Mouse (Mus musculus) left cerebral cortex, adult 11 months (tissue): Measurements from ENCODE around the gene Cep57l1.

ENCODE experiments used
- DNase-seq: peaks from one replicate; pipeline ENCODE4 v3.0.0; 2022; ENCODE audit warnings: low spot score

Cep57l1 gene

DNA sequence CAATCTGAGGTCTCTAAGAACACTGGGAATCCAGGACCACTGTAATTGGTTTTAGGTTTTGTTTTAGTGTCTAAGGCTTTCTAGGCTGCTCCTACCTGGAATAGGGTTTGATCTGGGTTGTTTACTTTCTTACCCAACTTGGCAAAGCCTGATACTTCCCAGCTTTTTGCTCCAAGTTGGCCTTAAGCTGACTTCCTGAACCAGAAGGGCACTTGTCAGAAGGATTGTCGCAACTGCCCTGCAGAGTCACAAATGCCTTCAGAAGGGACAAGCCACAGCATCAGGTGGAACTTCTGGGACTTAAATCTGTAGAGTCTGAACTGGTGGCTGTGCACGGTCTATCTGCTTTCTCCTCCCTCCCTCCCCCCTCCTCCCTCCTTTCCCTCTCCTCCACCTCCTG, 69.5 kb downstream of the Cep57l1 start:
- no peak for DNase-seq

DNA sequence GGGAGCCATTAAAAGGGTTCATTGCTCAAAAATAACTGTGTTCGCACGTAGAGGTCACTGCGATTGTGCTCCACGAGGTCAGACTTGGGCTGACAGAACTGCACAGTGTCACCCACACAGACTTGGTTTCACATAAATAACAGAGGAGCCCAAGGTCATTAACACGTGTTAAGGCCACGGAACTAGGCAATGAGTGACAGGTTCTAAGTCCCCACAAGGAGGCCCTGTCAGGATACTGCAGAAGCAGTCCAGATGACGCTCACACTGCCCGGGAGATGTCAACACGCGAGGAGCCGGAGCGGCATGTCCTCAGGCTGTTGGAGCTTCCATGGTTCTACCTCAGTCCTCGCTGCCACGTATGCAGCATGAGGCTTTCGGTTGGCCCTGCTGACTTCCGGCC, 72.4 kb downstream of the Cep57l1 start:
- no peak for DNase-seq

DNA sequence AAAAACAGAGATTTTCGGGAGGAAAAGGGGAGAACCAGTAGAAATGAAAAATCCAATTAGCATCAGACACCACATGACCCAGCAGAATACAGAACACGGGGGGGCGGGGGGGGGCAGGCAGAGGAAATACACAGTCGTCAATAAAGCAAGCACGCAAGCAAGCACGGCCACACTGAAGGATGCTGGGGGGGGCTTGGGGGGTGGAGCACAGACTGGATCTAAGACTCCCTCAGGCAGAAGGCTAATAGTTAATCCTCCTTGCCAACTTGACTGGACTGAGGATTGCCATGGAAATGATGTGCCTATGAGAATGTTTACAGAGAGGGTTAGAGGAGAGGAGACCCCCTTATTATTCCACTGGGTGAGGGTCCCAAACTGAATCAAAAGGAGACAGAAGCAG, 74.3 kb downstream of the Cep57l1 start:
- no peak for DNase-seq

DNA sequence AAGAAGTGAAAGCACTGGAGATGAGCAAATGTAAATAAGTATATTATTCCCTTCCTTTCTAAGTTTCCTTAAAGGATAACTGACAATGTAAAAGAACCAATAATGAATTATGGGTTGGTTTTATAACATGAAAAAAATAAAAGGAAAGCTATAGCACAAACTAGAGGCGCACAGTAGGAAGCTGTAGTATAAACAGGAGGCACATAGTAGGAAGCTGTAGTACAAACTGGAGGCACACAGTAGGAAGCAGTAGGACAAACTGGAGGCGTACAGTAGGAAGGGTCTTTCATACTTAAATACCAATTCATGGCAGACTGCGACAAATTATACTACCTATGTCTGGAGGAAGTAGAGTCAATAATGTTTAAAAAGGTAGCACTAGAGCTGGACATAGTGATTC, 76.5 kb downstream of the Cep57l1 start:
- DNase-seq, result no peak

DNA sequence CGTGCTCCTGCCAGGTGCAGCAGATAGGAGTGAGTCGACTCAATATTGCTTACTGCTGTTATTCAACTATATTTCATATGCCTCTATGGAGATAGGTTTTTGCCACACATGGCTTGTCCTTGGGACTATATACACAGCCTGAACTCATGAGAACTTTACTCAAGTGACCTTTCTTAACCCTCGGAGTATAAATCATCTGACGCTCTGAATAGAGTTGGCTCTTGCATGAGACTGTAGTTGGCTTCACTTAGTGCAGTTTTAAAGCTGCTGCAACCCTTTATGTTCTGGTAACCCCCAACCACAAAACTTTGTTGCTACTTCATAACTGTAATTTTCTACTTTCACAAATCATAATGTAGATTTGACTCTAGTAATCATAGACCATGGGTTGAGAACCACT, 77.7 kb downstream of the Cep57l1 start:
- no peak for DNase-seq

DNA sequence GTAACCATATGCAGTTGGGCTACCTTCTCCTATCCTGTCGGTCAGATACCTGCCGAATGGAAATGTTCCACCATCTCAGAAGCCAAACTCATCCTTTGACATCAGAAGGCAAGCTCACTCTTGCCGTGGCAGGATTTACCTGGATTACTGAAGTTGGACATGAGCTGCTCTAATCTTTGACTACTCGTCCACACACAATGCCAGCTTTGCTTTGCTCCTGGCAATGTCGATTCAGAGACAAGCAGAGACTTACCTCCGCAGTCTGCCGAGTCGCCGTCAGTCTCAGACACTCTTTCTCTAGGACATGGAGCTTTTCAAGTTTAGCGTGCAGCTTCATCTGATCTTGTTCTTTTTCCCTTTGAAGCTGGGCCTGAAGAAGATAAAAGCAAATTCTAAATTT, 78.9 kb downstream of the Cep57l1 start:
- no peak for DNase-seq

DNA sequence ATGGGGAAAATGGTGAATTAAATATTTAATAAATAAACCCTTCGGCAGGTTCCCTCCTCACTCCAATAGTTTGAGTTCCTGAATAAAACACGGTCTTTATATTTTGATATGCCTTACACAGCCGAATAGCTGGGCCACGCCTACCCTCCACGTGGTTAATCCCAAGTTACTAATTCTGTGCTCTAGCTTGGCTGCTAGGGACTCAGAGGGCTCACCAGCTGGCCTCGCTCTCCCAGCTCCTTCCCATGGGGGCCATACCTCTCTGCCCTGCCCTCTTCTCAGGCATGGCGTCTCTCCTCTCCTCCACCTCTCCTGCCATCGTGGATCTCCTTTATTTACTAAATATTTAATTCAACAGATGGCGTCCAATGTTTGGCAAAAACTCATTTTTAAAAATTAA, 83.5 kb downstream of the Cep57l1 start:
- no peak for DNase-seq

DNA sequence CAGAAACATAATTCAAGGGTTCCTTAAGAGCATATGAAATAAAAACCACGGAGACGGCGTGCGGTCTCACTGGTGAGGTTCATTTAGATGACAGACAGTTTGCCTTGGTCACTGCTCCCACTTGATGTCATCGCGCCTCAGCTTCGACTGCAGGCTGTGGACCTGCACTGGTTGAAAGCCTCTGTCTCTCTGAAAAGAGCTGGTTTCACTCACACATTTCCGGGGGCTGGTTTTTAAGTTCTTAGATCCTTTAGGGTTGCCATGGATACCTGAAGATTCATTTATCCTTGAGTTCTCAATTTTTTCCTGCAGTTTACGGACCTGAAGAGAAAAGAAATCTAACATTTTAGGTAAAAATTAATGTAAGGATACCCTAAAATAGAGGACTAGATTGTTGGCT, 90.1 kb downstream of the Cep57l1 start:
- DNase-seq, result no peak

DNA sequence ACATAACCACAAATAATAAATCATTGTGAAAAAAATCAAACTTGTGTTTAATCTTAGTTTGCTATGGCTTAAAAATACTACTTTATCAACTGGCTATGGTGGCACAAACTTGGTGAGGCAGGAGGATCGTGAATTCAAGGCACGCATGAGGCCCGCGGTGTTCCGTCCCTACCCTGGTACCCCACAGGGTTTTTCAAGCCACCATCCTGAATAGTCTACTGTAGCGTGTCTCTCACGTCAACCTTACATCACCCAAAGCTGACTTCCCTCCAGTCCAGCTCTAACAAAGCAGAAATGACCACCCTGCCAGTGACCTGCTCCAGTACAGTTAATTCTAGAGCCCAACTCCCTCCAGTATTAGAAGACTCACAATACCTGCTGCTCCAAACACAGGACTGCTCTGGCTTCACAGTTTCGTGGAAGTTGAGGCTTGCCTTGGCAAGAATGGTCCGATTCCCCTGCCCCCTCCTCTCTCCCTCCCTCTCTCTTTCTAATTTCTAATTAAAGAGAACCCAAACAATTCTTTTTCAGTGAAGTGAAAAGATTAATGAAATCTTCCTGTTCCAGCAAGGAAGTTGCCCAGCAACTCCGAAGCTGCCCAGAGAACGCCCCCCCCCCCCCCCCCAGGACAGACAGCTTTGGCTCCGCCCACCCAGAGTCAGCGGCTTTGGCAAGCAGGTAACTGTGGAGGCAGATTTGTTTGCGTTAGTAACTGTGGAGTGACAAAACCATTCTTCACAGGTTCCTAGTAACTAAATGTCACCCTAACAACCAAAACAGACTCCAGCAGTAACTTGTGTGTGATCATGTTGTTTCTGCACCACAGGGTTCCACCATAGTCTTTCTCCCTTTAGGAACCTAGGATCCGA, 93.4 kb downstream of the Cep57l1 start, which contains the start of gene Ccdc162:
TSS of gene Ccdc162 (minus strand) at position 606 of the 869 bp plus-strand sequence.
- no peak for DNase-seq

DNA sequence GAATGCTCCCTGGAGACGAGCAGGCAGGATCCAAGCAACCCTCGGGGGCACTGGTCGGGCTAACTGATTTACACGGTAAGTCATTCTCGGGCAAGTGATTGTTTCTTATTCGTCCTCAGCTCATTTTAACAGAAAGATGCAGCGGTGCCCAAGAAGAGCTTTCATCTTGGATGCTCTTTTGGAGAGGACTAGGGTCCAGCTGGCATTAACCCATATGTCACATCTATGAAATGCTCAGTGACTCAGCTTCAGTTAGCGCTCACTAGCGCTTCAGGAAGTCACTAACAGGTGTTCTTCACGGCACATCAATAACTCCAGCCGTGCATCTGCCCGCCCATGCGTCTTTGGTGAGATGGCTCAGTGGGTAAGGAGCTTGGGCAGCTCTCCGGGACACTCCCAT, 94.1 kb downstream of the Cep57l1 start:
- no peak for DNase-seq

DNA sequence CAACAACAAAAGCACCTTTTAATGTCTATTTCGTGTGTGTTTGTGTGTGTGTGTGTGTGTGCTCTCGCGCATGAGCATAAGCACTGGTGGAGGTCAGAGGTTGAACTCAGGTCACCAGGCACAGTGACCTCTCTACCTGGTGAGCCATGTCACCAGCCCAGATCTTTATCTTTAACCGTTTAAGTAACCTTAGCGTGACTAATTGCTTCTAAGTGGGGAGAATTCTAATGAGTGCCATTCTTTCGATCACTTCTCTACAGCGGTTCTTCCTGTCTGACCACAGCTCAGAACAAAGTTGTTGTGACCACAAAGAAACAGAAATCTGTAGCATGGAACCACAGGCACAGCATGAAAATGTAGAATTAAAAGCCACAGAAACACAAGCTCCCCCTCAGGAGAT, 98.2 kb downstream of the Cep57l1 start:
- no peak for DNase-seq

DNA sequence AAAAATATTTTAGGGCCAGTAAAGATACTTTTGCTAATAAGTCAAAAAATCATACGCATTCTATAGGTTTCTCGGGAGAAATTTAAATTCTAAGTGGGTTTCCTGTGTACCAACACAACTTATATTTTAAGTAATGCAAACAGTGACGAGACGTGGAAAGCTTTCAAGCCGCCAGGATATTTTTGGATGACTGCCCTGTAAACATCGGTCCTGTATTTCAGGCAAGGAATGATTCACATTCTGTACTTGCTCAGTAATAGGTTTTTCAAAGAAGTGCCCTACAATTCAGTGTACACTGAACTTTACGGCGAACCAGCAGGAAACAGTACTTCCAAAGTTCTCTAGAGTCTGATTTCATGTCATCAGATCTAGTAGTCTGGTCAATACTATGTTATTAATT, 98.9 kb downstream of the Cep57l1 start:
- no peak for DNase-seq

DNA sequence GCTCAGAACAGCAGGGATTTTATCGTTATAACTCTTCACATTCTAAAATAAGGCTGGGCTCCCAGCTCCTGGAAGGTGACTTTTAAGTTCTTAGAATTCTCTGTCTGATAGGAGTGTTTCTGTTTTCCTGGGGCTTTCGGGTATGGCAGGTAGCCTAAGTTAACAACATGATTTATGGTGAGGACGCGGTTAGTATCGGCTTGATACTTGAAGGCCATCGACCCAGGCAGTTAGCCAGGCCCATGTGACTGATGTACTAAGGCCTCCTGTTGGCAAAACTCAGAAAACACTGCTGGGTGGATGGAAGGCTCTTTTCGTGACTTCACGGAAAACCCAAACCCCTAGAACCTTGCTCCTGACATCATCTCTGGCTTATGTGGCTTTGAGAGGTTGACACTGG, 100.3 kb downstream of the Cep57l1 start:
- no peak for DNase-seq

DNA sequence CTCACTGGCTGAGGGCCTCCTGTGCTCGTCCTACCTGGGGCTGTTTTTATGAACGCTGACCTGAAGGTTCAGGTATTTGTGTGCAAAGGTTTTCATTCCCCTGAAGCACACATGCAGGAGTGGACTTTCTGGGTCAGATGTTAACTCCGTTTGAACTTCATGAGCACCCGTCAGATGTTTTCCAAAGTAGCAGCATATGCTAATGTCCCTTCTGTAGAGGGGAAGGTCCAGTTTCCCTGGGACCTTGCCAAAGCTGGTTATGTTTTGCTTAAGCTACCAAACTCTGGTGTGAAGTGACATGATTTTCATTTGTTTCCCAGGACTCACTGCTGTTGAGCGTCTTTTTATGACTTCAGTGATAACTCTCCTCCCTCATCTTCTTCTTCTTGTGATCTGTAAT, 110.0 kb downstream of the Cep57l1 start:
- no peak for DNase-seq

DNA sequence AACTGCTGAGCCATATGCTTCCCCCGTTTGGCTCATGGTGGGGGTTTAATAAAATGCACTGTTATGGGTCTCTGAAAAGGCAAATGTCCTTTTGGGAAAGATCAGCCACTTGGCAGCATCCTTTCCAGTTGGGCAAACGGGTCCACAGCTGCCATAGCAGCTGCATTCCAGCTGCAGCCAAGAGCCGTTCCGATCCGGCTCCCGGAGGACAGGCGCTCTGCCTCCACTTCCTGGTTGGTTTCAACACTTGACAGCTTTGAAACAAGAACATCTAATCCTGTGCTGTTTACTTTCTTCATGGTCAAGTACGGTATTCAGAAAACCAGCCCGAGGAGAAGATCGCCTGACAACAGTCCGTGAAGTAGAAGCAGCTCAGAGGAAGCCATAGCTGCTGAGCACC, 112.6 kb downstream of the Cep57l1 start:
- no peak for DNase-seq

DNA sequence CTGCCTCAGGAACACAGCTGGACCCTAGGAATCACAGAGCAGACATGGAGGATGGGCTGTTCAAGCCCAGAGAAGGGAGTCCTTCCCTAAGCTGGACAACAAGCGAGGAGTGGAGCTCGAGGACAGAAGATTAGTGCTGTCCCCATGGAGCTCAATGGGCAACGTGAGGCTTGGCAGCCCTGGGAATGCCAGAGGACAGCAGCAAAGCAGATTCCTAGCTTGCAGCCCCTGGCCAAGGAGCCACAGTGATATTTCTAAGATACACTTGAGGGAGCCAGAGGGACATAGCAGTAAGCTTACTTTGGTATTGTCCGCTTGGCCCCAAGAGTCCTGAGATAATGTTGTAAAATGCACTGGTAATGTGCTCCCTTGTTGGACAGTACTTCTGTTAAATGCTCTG, 118.7 kb downstream of the Cep57l1 start:
- no peak for DNase-seq

DNA sequence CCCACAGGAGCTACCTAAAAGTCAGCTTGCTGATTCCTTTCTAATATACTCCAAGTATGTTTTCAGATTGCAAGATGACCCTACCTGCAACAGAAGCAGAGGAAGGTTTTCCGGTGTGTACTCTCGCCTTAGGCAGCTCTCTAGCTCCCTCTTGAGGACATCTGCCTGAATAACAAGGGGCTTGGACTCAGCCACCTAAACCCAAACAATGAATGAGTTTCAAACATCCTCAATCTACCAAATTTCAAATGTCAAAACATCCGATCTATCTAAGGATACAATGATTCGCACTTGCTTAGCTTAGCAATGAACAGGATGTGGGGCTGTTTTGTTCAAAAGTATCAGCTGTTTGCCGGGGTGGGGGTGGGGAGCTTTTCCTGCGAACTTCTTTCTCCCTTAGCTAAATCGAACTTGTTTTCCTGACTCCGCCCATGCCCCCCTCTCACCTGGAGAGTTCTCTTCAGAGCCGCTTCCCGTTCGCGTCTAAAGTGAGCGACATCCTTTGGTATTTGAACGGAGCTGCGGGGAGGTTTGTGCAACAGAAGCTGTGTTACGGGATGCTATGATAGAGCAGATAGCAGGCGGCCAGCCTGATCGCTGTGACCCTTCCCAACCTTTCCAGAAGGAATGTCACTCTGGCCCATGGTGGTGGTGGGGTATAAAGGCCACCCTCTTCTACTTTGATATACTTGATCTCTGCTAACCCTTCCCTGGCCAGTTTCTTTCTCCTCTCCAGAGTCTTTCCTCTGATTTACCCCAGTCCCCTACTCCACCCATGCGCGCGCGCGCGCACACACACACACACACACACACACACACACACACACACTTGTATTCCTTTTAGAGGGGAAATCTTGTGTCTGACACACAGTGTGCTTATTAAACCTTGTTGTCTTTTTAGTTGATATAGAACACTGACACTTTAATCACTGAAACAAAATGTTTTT, 119.5 kb downstream of the Cep57l1 start:
- DNase-seq, result peak; percentile 16

DNA sequence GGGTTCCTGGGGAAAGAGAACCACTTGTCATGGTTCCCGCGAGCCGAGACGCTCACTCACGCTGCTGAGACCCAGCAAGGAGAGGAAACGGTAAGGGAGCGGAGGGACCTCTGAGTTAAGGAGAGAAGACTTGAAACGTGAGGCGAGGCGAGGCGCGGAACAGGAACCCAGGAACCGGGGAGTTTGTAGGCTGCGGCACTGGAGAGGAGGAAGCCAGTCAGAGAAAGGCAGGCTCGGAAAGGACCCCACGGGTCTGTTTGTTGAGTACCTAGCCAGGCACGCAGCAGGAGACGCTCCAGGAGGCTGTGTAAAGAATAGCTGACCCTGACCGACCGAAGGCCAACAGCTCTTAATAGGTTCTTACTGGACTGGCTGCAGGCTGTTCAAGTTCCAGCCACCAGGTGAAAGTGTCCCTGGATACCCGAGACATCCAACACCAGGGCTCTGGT, 125.1 kb downstream of the Cep57l1 start:
- no peak for DNase-seq

DNA sequence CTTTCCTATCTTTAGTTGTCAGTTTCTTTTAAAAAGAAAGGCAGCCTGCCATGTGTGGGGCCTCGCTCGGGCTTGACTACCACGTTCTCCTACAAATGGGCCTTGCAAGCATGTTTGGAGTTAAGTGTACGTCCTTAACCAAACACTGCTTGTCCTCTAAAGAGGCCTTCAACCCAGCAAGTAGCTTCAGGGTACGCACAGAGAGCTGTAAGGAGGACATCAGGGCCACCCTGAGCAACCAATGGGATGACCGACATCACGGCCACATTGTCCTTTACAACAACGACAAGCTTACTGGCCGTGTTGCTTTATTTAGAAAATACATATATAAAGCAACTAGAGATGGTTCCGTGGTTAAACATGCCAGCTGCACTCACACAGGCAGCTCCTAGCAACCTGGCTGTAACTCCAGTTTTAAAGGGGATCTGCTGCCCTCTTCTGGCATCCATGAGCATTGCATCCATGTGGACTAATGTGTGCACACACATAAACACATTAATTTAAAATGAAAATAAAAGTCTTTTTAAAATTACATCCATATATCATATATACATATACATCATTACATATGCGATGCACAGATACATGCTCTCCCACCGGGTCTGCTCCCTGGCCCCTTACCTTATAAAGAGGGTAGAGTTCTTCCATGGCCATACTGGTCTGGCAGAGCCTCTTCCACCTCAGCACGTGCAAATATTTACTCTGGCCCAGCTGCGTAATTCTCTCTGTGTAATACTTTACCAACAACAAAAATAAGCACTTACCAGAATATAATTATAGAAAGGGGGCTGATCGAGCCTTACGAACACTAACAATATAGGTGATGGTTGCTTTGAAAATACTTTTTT, 126.9 kb downstream of the Cep57l1 start:
- DNase-seq, result peak; percentile 77

DNA sequence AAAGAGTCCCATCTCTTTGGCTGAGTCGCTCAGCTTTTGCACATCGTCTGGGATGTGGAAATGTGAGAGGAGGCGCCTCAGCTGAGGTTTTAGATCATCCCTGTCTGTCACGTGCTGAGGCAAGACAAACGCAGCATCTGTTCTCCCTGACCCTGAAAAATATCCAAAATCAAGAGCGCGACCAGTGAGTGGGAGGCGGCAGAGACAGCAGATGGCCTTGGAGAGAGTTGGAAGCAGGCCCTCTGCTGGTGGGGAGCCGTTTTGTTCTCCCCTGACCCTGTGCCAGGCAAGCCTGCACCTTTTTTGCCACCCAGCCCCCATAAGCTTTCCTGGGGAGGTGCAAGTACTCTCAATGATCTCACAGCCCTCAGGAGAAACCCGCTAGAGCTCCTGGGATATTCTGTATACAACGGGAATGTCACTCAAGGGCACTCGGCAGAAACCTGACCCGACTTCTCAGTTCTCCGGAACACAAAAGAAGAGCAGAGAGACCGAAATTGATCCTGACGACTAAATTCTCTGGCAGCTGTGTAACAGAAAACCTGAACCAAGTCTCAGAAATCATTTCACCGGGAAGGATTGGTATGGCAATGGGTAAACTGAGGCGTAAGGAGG, 130.8 kb downstream of the Cep57l1 start:
- peak; percentile 54 for DNase-seq

DNA sequence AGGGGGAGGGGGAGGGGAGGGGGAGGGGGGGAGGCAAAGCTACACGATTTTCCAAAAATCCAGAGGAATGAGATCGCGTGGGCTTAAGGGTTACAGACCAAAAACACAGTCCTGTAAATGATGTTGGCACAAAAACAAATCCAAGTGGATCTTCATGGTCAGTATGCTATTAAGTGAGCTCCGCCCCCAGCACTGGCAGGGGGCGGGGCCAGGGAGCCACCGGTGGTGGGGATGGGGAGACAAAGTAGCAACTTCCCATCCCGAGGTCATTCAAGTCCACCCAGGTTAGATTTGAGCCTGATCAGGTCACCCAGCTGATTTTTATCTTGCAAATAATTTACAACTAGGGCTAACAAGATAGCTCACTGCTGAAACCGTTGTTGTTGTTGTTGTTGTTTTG, 132.3 kb downstream of the Cep57l1 start:
- no peak for DNase-seq

DNA sequence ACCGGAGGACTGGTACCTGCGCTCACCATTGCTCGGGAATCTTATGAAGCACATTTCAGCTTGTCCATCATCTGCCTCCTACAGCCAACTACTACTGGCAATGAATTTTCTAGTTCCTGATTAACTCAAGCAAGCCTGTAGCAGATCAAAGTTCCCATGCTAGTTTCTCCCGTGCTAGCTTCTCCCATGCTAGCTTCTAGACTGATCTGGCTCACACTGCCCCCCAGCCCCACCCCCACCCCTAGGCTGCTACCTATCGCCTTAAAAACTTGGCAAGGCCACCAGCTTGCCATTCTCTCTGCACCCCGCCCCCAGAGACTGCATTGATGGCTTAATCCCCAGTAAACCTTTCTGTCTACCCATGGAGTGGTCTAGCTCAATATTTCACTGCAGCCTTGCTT, 133.0 kb downstream of the Cep57l1 start:
- no peak for DNase-seq
